Mouse (Mus musculus) heart, embryonic 10.5 days (tissue): ENCODE data around the gene Lrrc38. TPM values are rescaled to one million over a fixed set of nuclear protein-coding genes. Genes with fewer than 3 reads are reported as not detected.
A peak's percentile ranks its signal among the peaks of the same experiment; 100 is the strongest.

Source experiments
- DNase-seq: peaks from one replicate; pipeline ENCODE4 v3.0.0-alpha.2; 2017; ENCODE audit warnings: low spot score
- H3K27ac ChIP-seq: fragments of 300-500 bp; sonication (generic); 2 replicates; pipeline ENCODE4 v1.5.1; 2016; ENCODE audit warnings: mild to moderate bottlenecking
- H3K27me3 ChIP-seq: fragments of 300-500 bp; sonication (generic); 2 replicates; pipeline ENCODE4 v1.6.1; 2016; ENCODE audit warnings: mild to moderate bottlenecking; ENCODE audit not compliant: poor library complexity, insufficient read depth, severe bottlenecking
- H3K36me3 ChIP-seq: fragments of 300-500 bp; sonication (generic); 2 replicates; pipeline ENCODE4 v1.6.1; 2016; ENCODE audit warnings: mild to moderate bottlenecking, moderate library complexity
- H3K4me1 ChIP-seq: fragments of 300-500 bp; sonication (generic); 2 replicates; pipeline ENCODE4 v1.6.1; 2016; ENCODE audit warnings: mild to moderate bottlenecking
- H3K4me3 ChIP-seq: fragments of 300-500 bp; sonication (generic); 2 replicates; pipeline ENCODE4 v1.5.1; 2016; ENCODE audit warnings: mild to moderate bottlenecking, moderate library complexity
- H3K9me3 ChIP-seq: fragments of 300-500 bp; sonication (generic); 2 replicates; pipeline ENCODE4 v1.6.1; 2016; ENCODE audit warnings: mild to moderate bottlenecking, moderate library complexity
- WGBS: fragments of 180-500 bp; shearing (Covaris S2); methylation state at CpG from one replicate; pipeline ENCODE4 v1.1.7; 2016; 5-methylcytosine and 5-hydroxymethylcytosine counted together
- polyA plus RNA-seq: library from polyadenylated mRNA; unstranded; fragments of >200 nt; fragmentation: Nextera tagmentation; extraction: Ambion mirVana; gene quantifications from 2 replicates; pipeline ENCODE4 v1.2.1, GENCODE M21; 2016

Lrrc38 gene
- polyA plus RNA-seq, result 0.14 TPM in 1 of 2 replicates, not detected in the other

GRCm38 (mm10) chr4:143349484-143349906, at the start of gene Lrrc38:
Gene Lrrc38, plus strand, starts transcription at chr4:143349757.
- WGBS, result under 1% methylated on average over 19 of the region's 19 CpGs

DNA sequence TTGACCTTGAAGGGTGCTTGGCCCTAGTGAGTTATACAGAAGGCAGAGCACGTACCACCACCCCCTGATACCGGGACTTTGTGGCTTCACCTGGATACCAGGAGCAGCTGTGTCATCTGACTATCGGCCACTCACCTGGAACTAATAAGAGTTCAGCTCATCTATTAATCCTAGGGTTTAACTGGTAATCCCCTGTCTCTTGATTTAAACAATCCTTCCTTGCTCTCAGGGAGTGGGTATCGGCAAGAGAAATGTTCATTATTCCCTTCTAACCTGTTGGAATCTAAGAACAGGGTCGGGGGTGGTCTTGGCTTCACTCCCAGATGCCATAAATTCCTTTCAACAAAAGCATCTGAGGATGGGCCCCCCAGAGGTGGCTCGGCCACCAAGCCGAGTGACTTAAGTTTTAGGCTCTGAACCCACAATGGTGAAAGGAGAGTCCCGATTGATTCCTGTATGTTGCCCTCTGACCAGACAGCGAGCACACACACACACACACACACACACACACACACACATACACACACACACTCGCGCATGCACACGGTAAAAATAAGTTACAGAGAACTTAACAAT, 49.4 kb upstream of the Lrrc38 start:
- Histone ChIP-seq H3K36me3 (no peaks in the 10 kb centered on the region), H3K9me3 (no peaks in the 10 kb centered on the region), H3K27ac (peak overlapping the region; percentile 82), H3K4me3 (peak overlapping the region; percentile 65), H3K4me1 (peaks cover 47% of the 10 kb centered on the region), H3K27me3 (peaks cover 25% of the 10 kb centered on the region)
- 17% methylated on average over 12 of the region's 12 CpGs for WGBS
- DNase-seq, result no peak

More at GRCm38 (mm10) chr4:143349484-143349906, at the start of gene Lrrc38:
- H3K27ac ChIP-seq, result 0 out of 2 replicates have a peak within 1 kb of the TSS, but pooled peaks have one; percentile 57
- peak within 1 kb of the TSS; percentile 72 for H3K4me3 ChIP-seq
- no peak for DNase-seq
- peaks cover 59% of the 10 kb centered on the region for H3K27me3 ChIP-seq
- H3K4me1 ChIP-seq, result peaks cover 28% of the 10 kb centered on the region
- no peaks in the 10 kb centered on the region for H3K36me3 ChIP-seq
- no peaks in the 10 kb centered on the region for H3K9me3 ChIP-seq

- H3K36me3 ChIP-seq, result no peaks in the 10 kb centered on the region
- H3K27me3 ChIP-seq, result peaks cover 25% of the 10 kb centered on the region
- 37% methylated on average over 5 of the region's 5 CpGs for WGBS
- no peak overlapping the region for H3K27ac ChIP-seq
- peaks cover 39% of the 10 kb centered on the region for H3K4me1 ChIP-seq
- peak overlapping the region; percentile 65 for H3K4me3 ChIP-seq
- DNase-seq, result no peak
- no peaks in the 10 kb centered on the region for H3K9me3 ChIP-seq
Observed at GRCm38 (mm10) chr4:143301042-143301441, 48.5 kb upstream of the Lrrc38 start.

DNA sequence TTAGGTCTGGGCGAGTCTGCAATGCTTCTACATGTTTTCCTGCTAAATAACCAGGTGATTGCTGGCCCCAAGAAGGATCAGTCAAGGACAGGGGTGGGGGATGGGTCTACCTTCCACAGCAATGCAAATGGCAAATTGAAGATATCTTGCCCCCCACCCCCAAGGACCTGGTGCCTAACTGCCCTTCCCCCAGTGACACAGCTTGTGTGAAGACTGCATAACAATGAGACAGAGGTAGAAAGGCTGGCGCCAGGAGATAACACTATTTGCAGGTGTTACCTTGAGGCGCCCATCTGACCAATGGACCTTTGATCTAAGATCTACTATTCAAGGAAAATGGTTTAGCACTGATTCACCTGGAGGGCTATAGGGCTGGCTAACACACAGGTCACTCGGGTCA, 47.7 kb upstream of the Lrrc38 start:
- 41% methylated on average over 4 of the region's 4 CpGs for WGBS
- no peak for DNase-seq
- H3K4me3 ChIP-seq, result no peak overlapping the region
- no peak overlapping the region for H3K27ac ChIP-seq
- H3K9me3 ChIP-seq, result no peaks in the 10 kb centered on the region
- no peaks in the 10 kb centered on the region for H3K36me3 ChIP-seq
- H3K4me1 ChIP-seq, result peaks cover 32% of the 10 kb centered on the region
- peaks cover 25% of the 10 kb centered on the region for H3K27me3 ChIP-seq

GRCm38 (mm10) chr4:143302279-143302890, 47.2 kb upstream of the Lrrc38 start:
- 36% methylated on average over 11 of the region's 11 CpGs for WGBS
- H3K27ac ChIP-seq, result no peak overlapping the region
- H3K4me3 ChIP-seq, result no peak overlapping the region
- no peaks in the 10 kb centered on the region for H3K9me3 ChIP-seq
- H3K4me1 ChIP-seq, result peaks cover 27% of the 10 kb centered on the region
- DNase-seq, result no peak
- no peaks in the 10 kb centered on the region for H3K36me3 ChIP-seq
- H3K27me3 ChIP-seq, result peaks cover 25% of the 10 kb centered on the region

DNA sequence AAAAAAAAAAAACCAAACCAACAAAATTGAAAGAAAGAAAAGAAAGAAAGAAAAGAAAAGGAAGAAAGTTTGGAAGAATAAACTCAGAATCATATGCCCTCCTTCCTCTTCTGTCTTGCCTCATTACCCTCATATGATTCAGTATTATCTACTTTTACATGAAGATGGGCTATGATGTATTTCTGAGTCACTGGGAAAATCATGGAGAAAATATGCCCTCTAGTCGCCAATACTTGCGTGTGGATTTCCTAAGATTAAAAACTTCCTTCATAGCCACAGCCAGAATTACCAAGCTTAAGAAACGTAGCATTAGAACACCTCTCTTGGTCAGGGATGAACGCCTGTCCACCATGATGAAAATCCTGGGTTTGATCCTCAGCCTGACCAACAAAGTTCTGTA, 44.5 kb upstream of the Lrrc38 start:
- Histone ChIP-seq H3K27ac (no peak overlapping the region), H3K27me3 (peaks cover 13% of the 10 kb centered on the region), H3K36me3 (no peaks in the 10 kb centered on the region), H3K4me1 (peaks cover 17% of the 10 kb centered on the region), H3K4me3 (no peak overlapping the region), H3K9me3 (no peaks in the 10 kb centered on the region)
- DNase-seq, result no peak
- 82% methylated on average over 4 of the region's 4 CpGs for WGBS

DNA sequence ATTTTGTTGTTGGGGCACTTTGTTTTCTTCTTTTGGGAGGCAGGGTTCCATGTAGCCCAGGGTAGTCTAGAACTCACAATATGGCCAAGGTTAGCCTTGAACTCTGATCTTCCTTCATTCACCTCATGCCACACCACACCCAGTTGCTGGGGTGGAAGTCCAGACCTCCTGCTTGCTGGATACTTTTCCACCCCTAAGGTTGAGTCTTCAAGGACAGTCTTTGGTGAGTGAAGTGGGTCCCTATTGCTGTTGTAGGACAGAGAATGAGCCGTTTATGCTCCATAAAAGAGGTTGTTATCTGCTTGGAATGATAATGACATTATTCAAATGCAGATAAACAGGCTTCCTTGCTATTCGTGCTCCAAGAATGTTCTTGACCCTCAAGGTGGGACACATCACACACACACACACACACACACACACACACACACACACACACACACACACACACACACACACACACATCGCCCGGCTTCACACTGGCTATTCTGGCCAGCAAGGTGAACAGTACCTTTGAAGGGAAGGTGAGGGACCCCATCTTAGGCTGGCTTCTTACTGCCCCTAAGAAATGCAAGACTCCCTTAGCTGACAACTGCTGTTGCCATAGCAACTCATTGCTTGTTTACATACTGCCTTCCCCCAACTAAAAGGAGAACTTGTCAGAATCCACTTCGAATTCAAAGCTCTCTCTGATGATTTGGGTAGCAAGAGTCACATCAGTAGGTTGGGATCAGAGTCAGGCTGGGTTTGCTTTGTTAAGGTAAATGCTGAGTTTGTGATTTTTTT, 43.4 kb upstream of the Lrrc38 start:
- DNase-seq, result no peak
- Histone ChIP-seq H3K36me3 (no peaks in the 10 kb centered on the region), H3K9me3 (no peaks in the 10 kb centered on the region), H3K4me1 (peaks cover 7% of the 10 kb centered on the region), H3K4me3 (no peak overlapping the region), H3K27me3 (peaks cover 7% of the 10 kb centered on the region; the same call in 1 of the 2 replicates), H3K27ac (no peak overlapping the region)
- WGBS, result 58% methylated on average over 5 of the region's 5 CpGs

DNA sequence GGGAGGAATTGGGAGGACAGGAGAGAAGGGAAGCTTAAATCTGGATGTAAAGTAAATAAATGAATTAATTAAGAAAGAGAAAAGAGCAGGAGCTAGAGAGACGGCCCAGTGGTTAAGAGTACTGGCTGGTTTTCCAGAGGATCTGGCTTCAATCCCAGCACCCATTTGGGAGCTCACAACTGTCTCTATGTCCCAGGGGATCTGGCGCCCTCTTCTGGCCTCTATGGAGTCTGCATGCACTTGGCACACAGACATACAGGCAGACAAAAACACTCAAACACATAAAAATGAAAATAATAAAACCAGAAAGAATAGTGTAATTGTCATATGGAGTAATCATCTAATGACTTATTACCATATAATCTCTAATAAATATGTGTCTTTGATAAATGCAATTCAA, 38.2 kb upstream of the Lrrc38 start:
- H3K4me3 ChIP-seq, result no peak overlapping the region
- no peaks in the 10 kb centered on the region for H3K36me3 ChIP-seq
- H3K9me3 ChIP-seq, result no peaks in the 10 kb centered on the region
- H3K27me3 ChIP-seq, result no peaks in the 10 kb centered on the region
- 44% methylated on average over 2 of the region's 2 CpGs for WGBS
- no peaks in the 10 kb centered on the region for H3K4me1 ChIP-seq
- DNase-seq, result no peak
- no peak overlapping the region for H3K27ac ChIP-seq

DNA sequence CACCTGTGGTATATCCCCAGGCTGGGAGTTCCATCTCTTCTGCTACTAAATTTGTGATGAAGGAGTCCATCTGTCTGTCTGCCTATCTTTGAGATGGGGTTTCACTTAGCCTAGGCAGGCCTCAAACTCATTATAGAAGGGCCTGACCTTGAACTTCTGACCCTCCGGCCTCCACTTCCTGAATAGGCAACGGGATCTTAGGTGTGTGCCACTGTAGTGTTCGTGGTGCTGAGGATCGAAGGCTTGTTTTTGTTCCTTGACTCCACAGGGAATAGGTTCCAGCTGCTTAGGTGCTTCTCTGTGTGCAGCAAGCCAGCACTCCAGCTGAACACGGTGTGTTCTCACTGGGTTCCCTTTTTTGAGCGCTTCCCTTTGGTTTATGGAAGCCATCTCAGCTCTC, 36.3 kb upstream of the Lrrc38 start:
- Histone ChIP-seq H3K27ac (no peak overlapping the region), H3K36me3 (no peaks in the 10 kb centered on the region), H3K27me3 (no peaks in the 10 kb centered on the region), H3K4me3 (no peak overlapping the region), H3K4me1 (no peaks in the 10 kb centered on the region), H3K9me3 (no peaks in the 10 kb centered on the region)
- no peak for DNase-seq
- WGBS, result 84% methylated on average over 6 of the region's 6 CpGs

DNA sequence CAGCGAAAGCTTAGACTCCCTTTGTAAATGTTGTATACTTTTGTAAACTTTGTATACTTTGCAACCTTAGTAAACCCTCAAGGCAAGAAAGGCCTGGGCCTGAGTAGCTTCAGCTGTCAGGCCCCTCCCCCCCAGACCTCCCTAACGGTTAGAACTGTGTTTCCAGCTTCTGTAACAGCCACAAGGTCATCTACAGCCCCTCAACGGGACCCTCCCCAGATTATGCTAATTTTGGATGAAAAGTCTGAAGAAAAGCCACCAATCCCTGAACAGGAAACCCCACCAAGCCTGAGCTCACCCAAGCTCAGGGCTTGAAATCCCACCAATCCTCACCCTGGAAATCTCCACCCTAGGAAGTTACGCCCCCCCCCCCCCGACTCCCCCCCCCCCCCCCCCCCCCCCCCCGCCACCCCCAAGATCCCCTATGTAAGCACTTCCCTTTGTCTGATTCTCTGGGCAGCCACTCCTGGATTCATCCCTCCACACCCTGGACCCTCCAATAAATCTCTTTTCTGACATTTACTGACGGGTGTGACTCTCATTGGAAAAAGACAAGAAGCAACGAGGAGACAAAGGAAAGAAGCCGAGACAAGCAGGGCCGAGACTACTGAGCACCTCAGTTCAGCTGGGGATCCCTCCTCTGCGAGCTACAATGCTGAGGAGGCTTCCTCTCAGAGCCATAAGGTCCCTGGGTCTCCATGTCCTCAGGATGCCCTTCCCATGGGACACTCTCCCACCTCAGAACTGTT, 25.2 kb upstream of the Lrrc38 start:
- H3K27me3 ChIP-seq, result no peaks in the 10 kb centered on the region
- peaks cover 7% of the 10 kb centered on the region; the same call in 1 of the 2 replicates for H3K4me1 ChIP-seq
- no peak for DNase-seq
- H3K36me3 ChIP-seq, result no peaks in the 10 kb centered on the region
- 0 out of 2 replicates have a peak overlapping the region, but pooled peaks have one; percentile 31 for H3K27ac ChIP-seq
- no peak overlapping the region for H3K4me3 ChIP-seq
- WGBS, result 23% methylated on average over 10 of the region's 11 CpGs
- H3K9me3 ChIP-seq, result no peaks in the 10 kb centered on the region

- no peak for DNase-seq
Observed at GRCm38 (mm10) chr4:143324925-143325624, 24.5 kb upstream of the Lrrc38 start.

GRCm38 (mm10) chr4:143325625-143325941, 24.0 kb upstream of the Lrrc38 start:
- 1% methylated on average over 10 of the region's 10 CpGs for WGBS
- Histone ChIP-seq H3K4me3 (peak overlapping the region; percentile 54), H3K27me3 (no peaks in the 10 kb centered on the region), H3K4me1 (peaks cover 8% of the 10 kb centered on the region; the same call in 1 of the 2 replicates), H3K36me3 (no peaks in the 10 kb centered on the region), H3K9me3 (no peaks in the 10 kb centered on the region), H3K27ac (0 out of 2 replicates have a peak overlapping the region, but pooled peaks have one; percentile 3)
- peak; percentile 81 for DNase-seq

More at GRCm38 (mm10) chr4:143324925-143325624, 24.5 kb upstream of the Lrrc38 start:
- WGBS, result 21% methylated on average over 15 of the region's 15 CpGs
- Histone ChIP-seq H3K36me3 (no peaks in the 10 kb centered on the region), H3K27ac (0 out of 2 replicates have a peak overlapping the region, but pooled peaks have one; percentile 31), H3K4me3 (peak overlapping the region; percentile 54), H3K27me3 (no peaks in the 10 kb centered on the region), H3K9me3 (no peaks in the 10 kb centered on the region), H3K4me1 (peaks cover 7% of the 10 kb centered on the region; the same call in 1 of the 2 replicates)
